Mouse (Mus musculus): ENCODE results near the gene Ccnl2. TPM values are rescaled to one million over a fixed set of nuclear protein-coding genes. Genes with fewer than 3 reads are reported as not detected.

The Ccnl2 gene
- total RNA-seq, 2 experiments from 2014 or later = 94.2 to 141 TPM

DNA sequence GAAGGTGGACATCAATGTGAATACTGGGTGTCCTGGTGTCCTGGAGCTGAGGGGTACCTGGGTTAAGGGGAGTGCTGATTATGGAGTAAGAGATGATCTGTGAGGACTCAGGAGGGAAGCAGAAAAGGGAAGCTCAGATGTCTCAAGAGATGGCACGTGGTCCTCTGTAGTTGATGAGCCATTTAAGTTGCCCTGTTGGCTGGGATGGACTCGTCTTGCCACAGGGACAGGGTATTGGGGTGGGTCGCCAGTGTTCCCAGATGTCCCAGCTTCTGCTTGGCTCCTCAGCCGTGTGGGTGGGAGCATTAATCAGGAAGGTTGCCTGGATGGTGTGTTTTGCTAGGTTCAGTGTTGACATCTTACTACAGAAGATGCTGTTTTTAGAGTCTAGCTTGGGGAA lies 20.9 kb downstream of the Ccnl2 start:
- ATAC-seq (replicated peaks; ENCODE audit: low FRiP score, low TSS enrichment, poor library complexity, severe bottlenecking) = no peak

- peak; percentile 53 for ATAC-seq (replicated peaks; ENCODE audit: low FRiP score, low TSS enrichment, poor library complexity, severe bottlenecking)
Observed at GRCm38 (mm10) chr4:155833836-155834235, 21.5 kb downstream of the Ccnl2 start.

GRCm38 (mm10) chr4:155837404-155838010 lies 25.2 kb downstream of the Ccnl2 start:
- ATAC-seq (replicated peaks; ENCODE audit: low FRiP score, low TSS enrichment, poor library complexity, severe bottlenecking) = no peak

GRCm38 (mm10) chr4:155838187-155839153 lies 26.2 kb downstream of the Ccnl2 start:
- ATAC-seq (replicated peaks; ENCODE audit: low FRiP score, low TSS enrichment, poor library complexity, severe bottlenecking) = no peak

- no peak for ATAC-seq (replicated peaks; ENCODE audit: low FRiP score, low TSS enrichment, poor library complexity, severe bottlenecking)
Observed at GRCm38 (mm10) chr4:155839483-155839910, 27.2 kb downstream of the Ccnl2 start, which contains the start of gene Mxra8. Mxra8 (plus strand) TSS chr4:155839680.

- ATAC-seq (replicated peaks; ENCODE audit: low FRiP score, low TSS enrichment, poor library complexity, severe bottlenecking) = no peak
Observed at GRCm38 (mm10) chr4:155840076-155841002, 28.1 kb downstream of the Ccnl2 start.

DNA sequence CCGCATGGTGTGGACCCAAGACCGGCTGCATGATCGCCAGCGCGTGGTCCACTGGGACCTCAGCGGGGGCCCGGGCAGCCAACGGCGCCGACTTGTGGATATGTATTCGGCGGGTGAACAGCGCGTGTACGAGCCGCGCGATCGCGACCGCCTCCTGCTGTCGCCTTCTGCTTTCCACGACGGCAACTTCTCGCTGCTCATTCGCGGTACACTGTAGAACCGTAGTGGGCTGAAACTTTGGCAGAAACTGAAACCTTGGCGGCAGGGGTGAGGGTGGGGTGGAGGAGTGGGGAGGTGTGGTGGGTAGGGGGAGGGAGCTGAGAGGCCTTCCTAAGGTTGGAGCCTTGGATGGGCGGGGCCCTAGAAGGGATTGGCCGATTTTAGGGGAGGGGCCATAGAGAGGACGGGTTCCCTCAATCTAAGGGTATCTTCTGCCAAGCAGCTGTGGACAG lies 28.7 kb downstream of the Ccnl2 start:
- peak; percentile 77 for ATAC-seq (replicated peaks; ENCODE audit: low FRiP score, low TSS enrichment, poor library complexity, severe bottlenecking)

GRCm38 (mm10) chr4:155841651-155842270 lies 29.5 kb downstream of the Ccnl2 start:
- no peak for ATAC-seq (replicated peaks; ENCODE audit: low FRiP score, low TSS enrichment, poor library complexity, severe bottlenecking)

GRCm38 (mm10) chr4:155843231-155843630 lies 30.9 kb downstream of the Ccnl2 start:
- ATAC-seq (replicated peaks; ENCODE audit: low FRiP score, low TSS enrichment, poor library complexity, severe bottlenecking) = no peak

DNA sequence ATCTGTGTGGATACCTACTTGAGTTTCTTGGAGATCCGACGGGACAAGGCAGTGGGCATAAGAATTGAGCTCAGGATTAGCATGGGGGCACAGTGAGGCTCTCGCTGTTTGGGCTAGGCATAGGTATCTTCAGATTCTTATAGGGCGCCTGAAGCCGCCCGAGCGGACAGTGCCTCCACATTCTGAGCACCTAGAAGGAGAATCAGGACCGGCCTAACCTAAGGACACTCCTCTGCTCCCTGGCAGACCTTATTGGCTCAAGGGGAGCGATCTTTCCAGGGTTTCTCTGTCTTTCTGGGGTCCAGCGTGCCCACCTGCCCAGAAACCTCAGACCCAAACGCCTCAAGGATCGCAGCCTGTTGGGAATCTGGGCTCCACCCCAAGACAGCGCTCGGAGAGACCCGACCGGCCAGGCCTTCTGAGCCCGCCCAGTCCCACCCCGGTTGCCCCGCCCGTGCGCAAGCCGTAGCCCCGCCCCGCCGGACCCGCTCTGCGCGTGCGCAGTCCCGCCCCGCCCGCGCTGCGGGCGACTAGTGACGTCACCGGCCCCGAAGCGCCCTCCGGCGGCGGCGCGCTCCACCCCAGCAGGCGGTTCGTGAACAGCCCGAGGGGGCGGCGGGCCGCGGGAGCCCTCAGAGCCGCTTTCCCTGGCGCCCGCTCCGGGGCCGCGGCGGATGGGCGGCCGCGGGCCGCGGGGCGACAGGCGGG lies 34.7 kb downstream of the Ccnl2 start, which contains the start of gene Dvl1:
Gene Dvl1, plus strand, starts transcription at position 532 of the 708 bp plus-strand sequence.
- peak; percentile 53 for ATAC-seq (replicated peaks; ENCODE audit: low FRiP score, low TSS enrichment, poor library complexity, severe bottlenecking)

GRCm38 (mm10) chr4:155847591-155848352 lies 35.5 kb downstream of the Ccnl2 start:
- ATAC-seq (replicated peaks; ENCODE audit: low FRiP score, low TSS enrichment, poor library complexity, severe bottlenecking) = peak; percentile 19; the same call in 1 of the 2 replicates

GRCm38 (mm10) chr4:155848434-155849095 lies 36.3 kb downstream of the Ccnl2 start:
- 0 out of 2 replicates have a peak, but pooled peaks have one; percentile 13 for ATAC-seq (replicated peaks; ENCODE audit: low FRiP score, low TSS enrichment, poor library complexity, severe bottlenecking)

GRCm38 (mm10) chr4:155849391-155849790 lies 37.1 kb downstream of the Ccnl2 start:
- no peak for ATAC-seq (replicated peaks; ENCODE audit: low FRiP score, low TSS enrichment, poor library complexity, severe bottlenecking)

- no peak for ATAC-seq (replicated peaks; ENCODE audit: low FRiP score, low TSS enrichment, poor library complexity, severe bottlenecking)
Observed at GRCm38 (mm10) chr4:155849792-155850451, 37.6 kb downstream of the Ccnl2 start.

DNA sequence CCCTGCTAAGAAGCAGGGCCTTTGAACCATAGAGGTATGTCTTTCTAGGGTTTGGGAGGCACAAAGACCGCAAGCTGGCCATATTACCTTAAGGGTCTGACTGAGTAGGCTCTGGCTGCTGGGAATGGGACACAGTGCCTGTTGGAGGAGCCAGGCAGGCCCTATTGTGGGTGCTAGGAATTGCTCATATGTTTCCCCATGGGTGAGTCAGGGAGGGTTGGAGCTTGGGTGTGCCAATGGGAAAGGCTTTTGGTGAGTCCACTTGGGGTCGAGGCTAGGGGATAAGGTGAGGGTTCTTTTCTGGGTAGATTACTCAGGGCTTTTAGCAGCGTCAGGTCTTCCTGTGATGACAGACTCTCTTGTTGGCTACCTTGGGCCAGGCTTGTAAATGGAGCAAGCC lies 39.1 kb downstream of the Ccnl2 start:
- no peak for ATAC-seq (replicated peaks; ENCODE audit: low FRiP score, low TSS enrichment, poor library complexity, severe bottlenecking)

- no peak for ATAC-seq (replicated peaks; ENCODE audit: low FRiP score, low TSS enrichment, poor library complexity, severe bottlenecking)
Observed at GRCm38 (mm10) chr4:155851951-155852411, 39.7 kb downstream of the Ccnl2 start.
